Mouse (Mus musculus): ENCODE measurements around the gene Fabp3. TPM values are rescaled to one million over a fixed set of nuclear protein-coding genes. Genes with fewer than 3 reads are reported as not detected.

Fabp3 gene
- polyA plus RNA-seq, 1 experiment from 2014 or later, result 117 TPM

GRCm38 (mm10) chr4:130313552-130313951 is 5.2 kb downstream of the Fabp3 start:
- no peak overlapping the region for H3K27ac ChIP-seq (replicated peaks; ENCODE audit: low read depth, low read length)
- no peaks in the 10 kb centered on the region for H3K4me1 ChIP-seq (ENCODE audit: control insufficient read depth, insufficient read depth, low read length)
- H3K4me2 ChIP-seq (ENCODE audit: low read depth, low read length), result no peak overlapping the region
- peaks cover 16% of the 10 kb centered on the region for H3K36me3 ChIP-seq (ENCODE audit: control insufficient read depth, insufficient read depth, low read length)
- 92% methylated on average over 4 of the region's 4 CpGs for WGBS
- peaks cover 17% of the 10 kb centered on the region for H3K27me3 ChIP-seq (replicated peaks; ENCODE audit: control insufficient read depth, insufficient read depth, low read length)
- DNase-seq (ENCODE audit: low spot score) (no peak), ATAC-seq (ENCODE audit: low read depth) (no peak)
- H3K9me3 ChIP-seq (ENCODE audit: control insufficient read depth, low read length), result no peaks in the 10 kb centered on the region
- H3K4me3 ChIP-seq (ENCODE audit: low read depth, low read length), result no peak overlapping the region
- H3K9ac ChIP-seq (ENCODE audit: low read depth, low read length), result no peak overlapping the region

- H3K27me3 ChIP-seq (replicated peaks; ENCODE audit: control insufficient read depth, insufficient read depth, low read length), result no peaks in the 10 kb centered on the region
- H3K4me3 ChIP-seq (ENCODE audit: low read depth, low read length), result no peak overlapping the region
- H3K36me3 ChIP-seq (ENCODE audit: control insufficient read depth, insufficient read depth, low read length), result peaks cover 32% of the 10 kb centered on the region
- no peak for DNase-seq (ENCODE audit: low spot score)
- WGBS, result 71% methylated on average over 13 of the region's 13 CpGs
- no peaks in the 10 kb centered on the region for H3K9me3 ChIP-seq (ENCODE audit: control insufficient read depth, low read length)
- no peak overlapping the region for H3K9ac ChIP-seq (ENCODE audit: low read depth, low read length)
- ATAC-seq (ENCODE audit: low read depth), result 0 out of 2 replicates have a peak, but pooled peaks have one; percentile 20
- no peak overlapping the region for H3K4me2 ChIP-seq (ENCODE audit: low read depth, low read length)
- H3K4me1 ChIP-seq (ENCODE audit: control insufficient read depth, insufficient read depth, low read length), result no peaks in the 10 kb centered on the region
- no peak overlapping the region for H3K27ac ChIP-seq (replicated peaks; ENCODE audit: low read depth, low read length)
Measured at GRCm38 (mm10) chr4:130315771-130316527, 7.6 kb downstream of the Fabp3 start.

- Histone ChIP-seq H3K27me3 (replicated peaks; ENCODE audit: control insufficient read depth, insufficient read depth, low read length) (no peaks in the 10 kb centered on the region), H3K4me3 (ENCODE audit: low read depth, low read length) (no peak overlapping the region), H3K27ac (replicated peaks; ENCODE audit: low read depth, low read length) (no peak overlapping the region), H3K9me3 (ENCODE audit: control insufficient read depth, low read length) (no peaks in the 10 kb centered on the region), H3K4me1 (ENCODE audit: control insufficient read depth, insufficient read depth, low read length) (no peaks in the 10 kb centered on the region), H3K9ac (ENCODE audit: low read depth, low read length) (no peak overlapping the region), H3K4me2 (ENCODE audit: low read depth, low read length) (no peak overlapping the region), H3K36me3 (ENCODE audit: control insufficient read depth, insufficient read depth, low read length) (peaks cover 36% of the 10 kb centered on the region)
- WGBS, result 85% methylated on average over 10 of the region's 10 CpGs
- no peak for DNase-seq (ENCODE audit: low spot score)
- no peak for ATAC-seq (ENCODE audit: low read depth)
Measured at GRCm38 (mm10) chr4:130316691-130317090, 8.3 kb downstream of the Fabp3 start.

GRCm38 (mm10) chr4:130318122-130318521 is 9.7 kb downstream of the Fabp3 start:
- no peak for ATAC-seq (ENCODE audit: low read depth)
- DNase-seq (ENCODE audit: low spot score), result no peak
- Histone ChIP-seq H3K4me2 (ENCODE audit: low read depth, low read length) (no peak overlapping the region), H3K27ac (replicated peaks; ENCODE audit: low read depth, low read length) (no peak overlapping the region), H3K4me3 (ENCODE audit: low read depth, low read length) (no peak overlapping the region), H3K36me3 (ENCODE audit: control insufficient read depth, insufficient read depth, low read length) (peaks cover 48% of the 10 kb centered on the region), H3K9me3 (ENCODE audit: control insufficient read depth, low read length) (no peaks in the 10 kb centered on the region), H3K9ac (ENCODE audit: low read depth, low read length) (no peak overlapping the region), H3K27me3 (replicated peaks; ENCODE audit: control insufficient read depth, insufficient read depth, low read length) (no peaks in the 10 kb centered on the region), H3K4me1 (ENCODE audit: control insufficient read depth, insufficient read depth, low read length) (no peaks in the 10 kb centered on the region)
- 57% methylated on average over 3 of the region's 3 CpGs for WGBS

- ATAC-seq (ENCODE audit: low read depth) (no peak), DNase-seq (ENCODE audit: low spot score) (no peak)
- Histone ChIP-seq H3K9me3 (ENCODE audit: control insufficient read depth, low read length) (no peaks in the 10 kb centered on the region), H3K4me2 (ENCODE audit: low read depth, low read length) (no peak overlapping the region), H3K4me1 (ENCODE audit: control insufficient read depth, insufficient read depth, low read length) (no peaks in the 10 kb centered on the region), H3K27ac (replicated peaks; ENCODE audit: low read depth, low read length) (no peak overlapping the region), H3K36me3 (ENCODE audit: control insufficient read depth, insufficient read depth, low read length) (peaks cover 62% of the 10 kb centered on the region), H3K9ac (ENCODE audit: low read depth, low read length) (no peak overlapping the region), H3K4me3 (ENCODE audit: low read depth, low read length) (no peak overlapping the region), H3K27me3 (replicated peaks; ENCODE audit: control insufficient read depth, insufficient read depth, low read length) (no peaks in the 10 kb centered on the region)
- WGBS, result 77% methylated on average over 7 of the region's 7 CpGs
Measured at GRCm38 (mm10) chr4:130319564-130319963, 11.2 kb downstream of the Fabp3 start.

GRCm38 (mm10) chr4:130321640-130322039 is 13.2 kb downstream of the Fabp3 start:
- Histone ChIP-seq H3K9ac (ENCODE audit: low read depth, low read length) (no peak overlapping the region), H3K27me3 (replicated peaks; ENCODE audit: control insufficient read depth, insufficient read depth, low read length) (no peaks in the 10 kb centered on the region), H3K9me3 (ENCODE audit: control insufficient read depth, low read length) (no peaks in the 10 kb centered on the region), H3K4me2 (ENCODE audit: low read depth, low read length) (no peak overlapping the region), H3K4me1 (ENCODE audit: control insufficient read depth, insufficient read depth, low read length) (no peaks in the 10 kb centered on the region), H3K4me3 (ENCODE audit: low read depth, low read length) (no peak overlapping the region), H3K27ac (replicated peaks; ENCODE audit: low read depth, low read length) (no peak overlapping the region), H3K36me3 (ENCODE audit: control insufficient read depth, insufficient read depth, low read length) (peaks cover 70% of the 10 kb centered on the region)
- ATAC-seq (ENCODE audit: low read depth), result no peak
- DNase-seq (ENCODE audit: low spot score), result no peak
- 91% methylated on average over 7 of the region's 7 CpGs for WGBS

- Histone ChIP-seq H3K4me2 (ENCODE audit: low read depth, low read length) (no peak overlapping the region), H3K4me1 (ENCODE audit: control insufficient read depth, insufficient read depth, low read length) (no peaks in the 10 kb centered on the region), H3K4me3 (ENCODE audit: low read depth, low read length) (no peak overlapping the region), H3K9ac (ENCODE audit: low read depth, low read length) (no peak overlapping the region), H3K9me3 (ENCODE audit: control insufficient read depth, low read length) (no peaks in the 10 kb centered on the region), H3K27ac (replicated peaks; ENCODE audit: low read depth, low read length) (no peak overlapping the region), H3K36me3 (ENCODE audit: control insufficient read depth, insufficient read depth, low read length) (peaks cover 78% of the 10 kb centered on the region), H3K27me3 (replicated peaks; ENCODE audit: control insufficient read depth, insufficient read depth, low read length) (no peaks in the 10 kb centered on the region)
- WGBS, result 85% methylated on average over 7 of the region's 7 CpGs
- DNase-seq (ENCODE audit: low spot score) (no peak), ATAC-seq (ENCODE audit: low read depth) (no peak)
Measured at GRCm38 (mm10) chr4:130322567-130322966, 14.2 kb downstream of the Fabp3 start.

GRCm38 (mm10) chr4:130323165-130323564 is 14.8 kb downstream of the Fabp3 start:
- H3K36me3 ChIP-seq (ENCODE audit: control insufficient read depth, insufficient read depth, low read length), result peaks cover 84% of the 10 kb centered on the region
- WGBS, result 81% methylated on average over 1 of the region's 1 CpGs
- H3K9ac ChIP-seq (ENCODE audit: low read depth, low read length), result no peak overlapping the region
- H3K9me3 ChIP-seq (ENCODE audit: control insufficient read depth, low read length), result no peaks in the 10 kb centered on the region
- H3K4me3 ChIP-seq (ENCODE audit: low read depth, low read length), result no peak overlapping the region
- no peaks in the 10 kb centered on the region for H3K4me1 ChIP-seq (ENCODE audit: control insufficient read depth, insufficient read depth, low read length)
- no peaks in the 10 kb centered on the region for H3K27me3 ChIP-seq (replicated peaks; ENCODE audit: control insufficient read depth, insufficient read depth, low read length)
- ATAC-seq (ENCODE audit: low read depth) (no peak), DNase-seq (ENCODE audit: low spot score) (no peak)
- no peak overlapping the region for H3K4me2 ChIP-seq (ENCODE audit: low read depth, low read length)
- no peak overlapping the region for H3K27ac ChIP-seq (replicated peaks; ENCODE audit: low read depth, low read length)

GRCm38 (mm10) chr4:130323607-130324006 is 15.2 kb downstream of the Fabp3 start:
- Histone ChIP-seq H3K9me3 (ENCODE audit: control insufficient read depth, low read length) (no peaks in the 10 kb centered on the region), H3K9ac (ENCODE audit: low read depth, low read length) (no peak overlapping the region), H3K27ac (replicated peaks; ENCODE audit: low read depth, low read length) (no peak overlapping the region), H3K4me3 (ENCODE audit: low read depth, low read length) (no peak overlapping the region), H3K4me1 (ENCODE audit: control insufficient read depth, insufficient read depth, low read length) (no peaks in the 10 kb centered on the region), H3K4me2 (ENCODE audit: low read depth, low read length) (no peak overlapping the region), H3K27me3 (replicated peaks; ENCODE audit: control insufficient read depth, insufficient read depth, low read length) (no peaks in the 10 kb centered on the region), H3K36me3 (ENCODE audit: control insufficient read depth, insufficient read depth, low read length) (peaks cover 85% of the 10 kb centered on the region)
- 71% methylated on average over 5 of the region's 5 CpGs for WGBS
- DNase-seq (ENCODE audit: low spot score) (no peak), ATAC-seq (ENCODE audit: low read depth) (no peak)
